Mouse (Mus musculus) liver, embryonic 12.5 days (tissue): ENCODE measurements around the gene Tmem102. TPM values are rescaled to one million over a fixed set of nuclear protein-coding genes. Genes with fewer than 3 reads are reported as not detected.
A peak's percentile ranks its signal among the peaks of the same experiment; 100 is the strongest.

Experiments
- ATAC-seq: fragments of 200-750 bp; cut with Nextera tagmentation; 2 replicates; pipeline ENCODE4 v1.8.0; 2017; ENCODE audit warnings: moderate number of reproducible peaks, mild to moderate bottlenecking, moderate library complexity
- H3K27ac ChIP-seq: fragments of 300-500 bp; sonication (generic); 2 replicates; pipeline ENCODE4 v1.5.1; 2016; ENCODE audit warnings: mild to moderate bottlenecking
- H3K27me3 ChIP-seq: fragments of 300-500 bp; sonication (generic); replicated peaks from 2 replicates; pipeline ENCODE4 v1.6.1; 2016; ENCODE audit warnings: mild to moderate bottlenecking, moderate library complexity
- H3K36me3 ChIP-seq: fragments of 300-500 bp; sonication (generic); 2 replicates; pipeline ENCODE4 v1.6.1; 2016; ENCODE audit warnings: mild to moderate bottlenecking, moderate library complexity
- H3K4me1 ChIP-seq: fragments of 300-500 bp; sonication (generic); 2 replicates; pipeline ENCODE4 v1.6.1; 2016
- H3K4me2 ChIP-seq: fragments of 300-500 bp; sonication (generic); 2 replicates; pipeline ENCODE4 v1.6.1; 2016; ENCODE audit warnings: mild to moderate bottlenecking, moderate library complexity
- H3K4me3 ChIP-seq: fragments of 300-500 bp; sonication (generic); 2 replicates; pipeline ENCODE4 v1.5.1; 2016; ENCODE audit warnings: mild to moderate bottlenecking, moderate library complexity
- H3K9ac ChIP-seq: fragments of 300-500 bp; sonication (generic); 2 replicates; pipeline ENCODE4 v1.6.1; 2016; ENCODE audit warnings: mild to moderate bottlenecking, moderate library complexity
- H3K9me3 ChIP-seq: fragments of 300-500 bp; sonication (generic); replicated peaks from 2 replicates; pipeline ENCODE4 v1.6.1; 2016; ENCODE audit warnings: mild to moderate bottlenecking, moderate library complexity
- WGBS: fragments of 180-500 bp; shearing (Covaris S2); methylation state at CpG from one replicate; pipeline ENCODE4 v1.1.7; 2016; ENCODE audit not compliant: insufficient replicate concordance; 5-methylcytosine and 5-hydroxymethylcytosine counted together
- polyA plus RNA-seq: library from polyadenylated mRNA; unstranded; fragments of >200 nt; fragmentation: Nextera tagmentation; extraction: Ambion mirVana; gene quantifications from 2 replicates; pipeline ENCODE4 v1.2.1, GENCODE M21; 2016

Tmem102 gene
- polyA plus RNA-seq, 1 experiment from 2014 or later = 0.72 TPM

GRCm38 (mm10) chr11:69781828-69782227 is 23.6 kb downstream of the Tmem102 start:
- 46% methylated on average over 4 of the region's 4 CpGs for WGBS
- Histone ChIP-seq H3K4me3 (no peak overlapping the region), H3K27me3 (peaks cover 58% of the 10 kb centered on the region)

GRCm38 (mm10) chr11:69778985-69779384 is 26.4 kb downstream of the Tmem102 start:
- Histone ChIP-seq H3K9ac (no peak overlapping the region), H3K36me3 (peaks cover 11% of the 10 kb centered on the region; the same call in 1 of the 2 replicates), H3K27ac (no peak overlapping the region), H3K4me3 (no peak overlapping the region), H3K4me2 (no peak overlapping the region), H3K9me3 (no peaks in the 10 kb centered on the region), H3K4me1 (peaks cover 5% of the 10 kb centered on the region; the same call in 1 of the 2 replicates), H3K27me3 (peaks cover 81% of the 10 kb centered on the region)
- ATAC-seq = no peak
- 49% methylated on average over 7 of the region's 7 CpGs for WGBS

More at GRCm38 (mm10) chr11:69781828-69782227, 23.6 kb downstream of the Tmem102 start:
- H3K36me3 ChIP-seq = peaks cover 6% of the 10 kb centered on the region; the same call in 1 of the 2 replicates
- no peak overlapping the region for H3K27ac ChIP-seq
- H3K9ac ChIP-seq = no peak overlapping the region
- H3K4me1 ChIP-seq = peaks cover 20% of the 10 kb centered on the region
- H3K9me3 ChIP-seq = no peaks in the 10 kb centered on the region
- no peak for ATAC-seq
- no peak overlapping the region for H3K4me2 ChIP-seq

- H3K4me1 ChIP-seq = peaks cover 5% of the 10 kb centered on the region; the same call in 1 of the 2 replicates
- no peak overlapping the region for H3K27ac ChIP-seq
- H3K4me3 ChIP-seq = no peak overlapping the region
- H3K9ac ChIP-seq = no peak overlapping the region
- peaks cover 81% of the 10 kb centered on the region for H3K27me3 ChIP-seq
- peaks cover 11% of the 10 kb centered on the region; the same call in 1 of the 2 replicates for H3K36me3 ChIP-seq
- no peak overlapping the region for H3K4me2 ChIP-seq
- ATAC-seq = no peak
- H3K9me3 ChIP-seq = no peaks in the 10 kb centered on the region
- 53% methylated on average over 23 of the region's 23 CpGs for WGBS
Measured at GRCm38 (mm10) chr11:69778258-69778982, 27.0 kb downstream of the Tmem102 start.

GRCm38 (mm10) chr11:69777504-69778257 is 27.7 kb downstream of the Tmem102 start:
- no peak for ATAC-seq
- no peaks in the 10 kb centered on the region for H3K9me3 ChIP-seq
- WGBS = 51% methylated on average over 26 of the region's 26 CpGs
- peaks cover 76% of the 10 kb centered on the region for H3K27me3 ChIP-seq
- no peak overlapping the region for H3K9ac ChIP-seq
- no peak overlapping the region for H3K4me3 ChIP-seq
- no peak overlapping the region for H3K4me2 ChIP-seq
- H3K36me3 ChIP-seq = peaks cover 11% of the 10 kb centered on the region; the same call in 1 of the 2 replicates
- no peak overlapping the region for H3K27ac ChIP-seq
- peaks cover 5% of the 10 kb centered on the region; the same call in 1 of the 2 replicates for H3K4me1 ChIP-seq

- no peaks in the 10 kb centered on the region for H3K9me3 ChIP-seq
- H3K9ac ChIP-seq = no peak overlapping the region
- no peak overlapping the region for H3K27ac ChIP-seq
- H3K4me2 ChIP-seq = no peak overlapping the region
- peaks cover 11% of the 10 kb centered on the region; the same call in 1 of the 2 replicates for H3K36me3 ChIP-seq
- 78% methylated on average over 20 of the region's 20 CpGs for WGBS
- H3K4me1 ChIP-seq = peaks cover 5% of the 10 kb centered on the region; the same call in 1 of the 2 replicates
- no peak for ATAC-seq
- H3K4me3 ChIP-seq = no peak overlapping the region
- peaks cover 65% of the 10 kb centered on the region for H3K27me3 ChIP-seq
Measured at GRCm38 (mm10) chr11:69776488-69776887, 28.9 kb downstream of the Tmem102 start.

GRCm38 (mm10) chr11:69775716-69776115 is 29.7 kb downstream of the Tmem102 start:
- H3K36me3 ChIP-seq = peaks cover 11% of the 10 kb centered on the region; the same call in 1 of the 2 replicates
- H3K4me1 ChIP-seq = peaks cover 5% of the 10 kb centered on the region; the same call in 1 of the 2 replicates
- peaks cover 62% of the 10 kb centered on the region for H3K27me3 ChIP-seq
- H3K4me3 ChIP-seq = no peak overlapping the region
- no peak for ATAC-seq
- no peaks in the 10 kb centered on the region for H3K9me3 ChIP-seq
- no peak overlapping the region for H3K9ac ChIP-seq
- 54% methylated on average over 10 of the region's 10 CpGs for WGBS
- H3K4me2 ChIP-seq = no peak overlapping the region
- H3K27ac ChIP-seq = no peak overlapping the region

- ATAC-seq = no peak
Measured at GRCm38 (mm10) chr11:69774961-69775360, 30.5 kb downstream of the Tmem102 start.

GRCm38 (mm10) chr11:69767625-69767909 is 37.9 kb downstream of the Tmem102 start:
- H3K27ac ChIP-seq = peak overlapping the region; percentile 31; the same call in 1 of the 2 replicates

More at GRCm38 (mm10) chr11:69774961-69775360, 30.5 kb downstream of the Tmem102 start:
- WGBS = 32% methylated on average over 5 of the region's 5 CpGs
- no peak overlapping the region for H3K4me2 ChIP-seq
- no peak overlapping the region for H3K4me3 ChIP-seq
- H3K36me3 ChIP-seq = peaks cover 11% of the 10 kb centered on the region; the same call in 1 of the 2 replicates
- no peak overlapping the region for H3K9ac ChIP-seq
- H3K27ac ChIP-seq = no peak overlapping the region
- H3K9me3 ChIP-seq = no peaks in the 10 kb centered on the region
- peaks cover 5% of the 10 kb centered on the region; the same call in 1 of the 2 replicates for H3K4me1 ChIP-seq
- peaks cover 54% of the 10 kb centered on the region for H3K27me3 ChIP-seq

GRCm38 (mm10) chr11:69766872-69767624 is 38.4 kb downstream of the Tmem102 start:
- Histone ChIP-seq H3K4me3 (peak overlapping the region; percentile 71), H3K36me3 (no peaks in the 10 kb centered on the region), H3K9me3 (no peaks in the 10 kb centered on the region), H3K4me2 (peak overlapping the region; percentile 97), H3K27me3 (0 out of 2 replicates have a peak, but pooled peaks cover 20% of the 10 kb centered on the region), H3K9ac (no peak overlapping the region; the same call in none of the 2 replicates), H3K27ac (peak overlapping the region; percentile 77; the same call in 1 of the 2 replicates), H3K4me1 (peaks cover 34% of the 10 kb centered on the region)
- WGBS = 73% methylated on average over 13 of the region's 13 CpGs
- no peak for ATAC-seq

More at GRCm38 (mm10) chr11:69767625-69767909, 37.9 kb downstream of the Tmem102 start:
- Histone ChIP-seq H3K36me3 (no peaks in the 10 kb centered on the region), H3K4me3 (no peak overlapping the region), H3K4me2 (peak overlapping the region; percentile 97; the same call in 1 of the 2 replicates), H3K9me3 (no peaks in the 10 kb centered on the region), H3K4me1 (peaks cover 34% of the 10 kb centered on the region), H3K9ac (no peak overlapping the region; the same call in 1 of the 2 replicates), H3K27me3 (0 out of 2 replicates have a peak, but pooled peaks cover 20% of the 10 kb centered on the region)
- 66% methylated on average over 4 of the region's 4 CpGs for WGBS
- ATAC-seq = no peak

GRCm38 (mm10) chr11:69766126-69766609 is 39.3 kb downstream of the Tmem102 start:
- H3K4me1 ChIP-seq = peaks cover 34% of the 10 kb centered on the region
- WGBS = 2% methylated on average over 30 of the region's 37 CpGs
- 0 out of 2 replicates have a peak, but pooled peaks cover 20% of the 10 kb centered on the region for H3K27me3 ChIP-seq
- H3K4me3 ChIP-seq = peak overlapping the region; percentile 71
- no peaks in the 10 kb centered on the region for H3K9me3 ChIP-seq
- no peaks in the 10 kb centered on the region for H3K36me3 ChIP-seq
- peak overlapping the region; percentile 82 for H3K9ac ChIP-seq
- H3K27ac ChIP-seq = peak overlapping the region; percentile 77
- ATAC-seq = peak; percentile 75
- peak overlapping the region; percentile 97 for H3K4me2 ChIP-seq
